Mouse (Mus musculus) ES-Bruce4 (cell line): ENCODE results near the gene Tcf7l2. TPM values are rescaled to one million over a fixed set of nuclear protein-coding genes. Genes with fewer than 3 reads are reported as not detected.

Experiments
- H3K27ac ChIP-seq: 2 replicates; pipeline ENCODE4 v1.5.1; 2012; ENCODE audit warnings: low read length, inconsistent platforms; ENCODE audit not compliant: insufficient read depth
- H3K27me3 ChIP-seq: 2 replicates; pipeline ENCODE4 v1.6.1; 2012; ENCODE audit warnings: mild to moderate bottlenecking, low read length, inconsistent platforms; ENCODE audit not compliant: control insufficient read depth, poor library complexity, insufficient read depth, severe bottlenecking
- H3K36me3 ChIP-seq: 2 replicates; pipeline ENCODE4 v1.6.1; 2012; ENCODE audit warnings: inconsistent platforms, mild to moderate bottlenecking, low read length, moderate library complexity; ENCODE audit not compliant: control insufficient read depth, poor library complexity, insufficient read depth, severe bottlenecking
- H3K4me1 ChIP-seq: one replicate; pipeline ENCODE4 v1.8.1; 2011; ENCODE audit warnings: low read length; ENCODE audit not compliant: control insufficient read depth, insufficient read depth
- H3K4me3 ChIP-seq: 2 replicates; pipeline ENCODE4 v1.5.1; 2011; ENCODE audit warnings: low read depth, mild to moderate bottlenecking, low read length
- H3K9ac ChIP-seq: 2 replicates; pipeline ENCODE4 v1.6.1; 2012; ENCODE audit warnings: low read depth, mild to moderate bottlenecking, inconsistent platforms; ENCODE audit not compliant: poor library complexity, severe bottlenecking
- H3K9me3 ChIP-seq: replicated peaks from 2 replicates; pipeline ENCODE4 v1.6.1; 2012; ENCODE audit warnings: mild to moderate bottlenecking, low read length, inconsistent platforms; ENCODE audit not compliant: control insufficient read depth, poor library complexity, insufficient read depth, severe bottlenecking
- CTCF ChIP-seq: IDR thresholded peaks from one replicate; pipeline ENCODE4 v1.8.1; 2011; ENCODE audit warnings: low read depth, low read length
- EP300 ChIP-seq: IDR thresholded peaks from 2 replicates; pipeline ENCODE4 v1.6.1; 2011; ENCODE audit warnings: low read depth, low read length; ENCODE audit not compliant: insufficient read depth
- POLR2A ChIP-seq: IDR thresholded peaks from one replicate; pipeline ENCODE4 v1.8.1; 2011; ENCODE audit warnings: low read length; ENCODE audit not compliant: insufficient read depth
- polyA plus RNA-seq: library from polyadenylated mRNA; stranded (reverse); fragments of >200 nt; gene quantifications from 2 replicates; pipeline ENCODE4 v1.2.4, GENCODE M21; 2011; ENCODE audit warnings: low read depth; ENCODE audit not compliant: missing spikeins, insufficient read depth, insufficient read length

Gene Tcf7l2
- polyA plus RNA-seq, 1 experiment, result 23.8 TPM

DNA sequence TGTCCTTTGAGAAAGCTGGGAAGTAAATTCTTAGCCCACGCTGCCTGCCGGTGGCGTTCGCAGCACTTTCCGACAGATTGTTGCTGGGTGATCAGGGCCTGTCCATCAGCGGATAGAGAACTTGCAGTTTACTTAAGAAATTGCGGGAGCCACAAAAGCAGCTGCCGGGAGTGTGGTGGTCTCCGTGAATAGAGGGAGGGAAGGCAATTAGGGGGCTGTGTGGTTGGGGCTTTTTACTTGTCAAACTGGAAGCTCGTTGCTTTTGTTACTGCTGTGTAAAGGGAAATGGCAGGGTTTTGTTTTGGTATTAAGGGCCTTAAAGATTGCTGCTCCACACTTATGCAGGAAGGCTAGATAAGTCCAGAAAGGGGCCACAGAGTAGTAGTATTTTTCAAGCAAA lies 155.0 kb downstream of the Tcf7l2 start:
- H3K27me3 ChIP-seq, result no peaks in the 10 kb centered on the region
- TF ChIP-seq CTCF (no peak), POLR2A (no peak), EP300 (no peak)
- no peak overlapping the region for H3K4me3 ChIP-seq
- H3K36me3 ChIP-seq, result no peaks in the 10 kb centered on the region
- peak overlapping the region; percentile 54; the same call in 1 of the 2 replicates for H3K9ac ChIP-seq
- peaks cover 5% of the 10 kb centered on the region for H3K4me1 ChIP-seq
- H3K27ac ChIP-seq, result no peak overlapping the region
- H3K9me3 ChIP-seq, result no peaks in the 10 kb centered on the region

DNA sequence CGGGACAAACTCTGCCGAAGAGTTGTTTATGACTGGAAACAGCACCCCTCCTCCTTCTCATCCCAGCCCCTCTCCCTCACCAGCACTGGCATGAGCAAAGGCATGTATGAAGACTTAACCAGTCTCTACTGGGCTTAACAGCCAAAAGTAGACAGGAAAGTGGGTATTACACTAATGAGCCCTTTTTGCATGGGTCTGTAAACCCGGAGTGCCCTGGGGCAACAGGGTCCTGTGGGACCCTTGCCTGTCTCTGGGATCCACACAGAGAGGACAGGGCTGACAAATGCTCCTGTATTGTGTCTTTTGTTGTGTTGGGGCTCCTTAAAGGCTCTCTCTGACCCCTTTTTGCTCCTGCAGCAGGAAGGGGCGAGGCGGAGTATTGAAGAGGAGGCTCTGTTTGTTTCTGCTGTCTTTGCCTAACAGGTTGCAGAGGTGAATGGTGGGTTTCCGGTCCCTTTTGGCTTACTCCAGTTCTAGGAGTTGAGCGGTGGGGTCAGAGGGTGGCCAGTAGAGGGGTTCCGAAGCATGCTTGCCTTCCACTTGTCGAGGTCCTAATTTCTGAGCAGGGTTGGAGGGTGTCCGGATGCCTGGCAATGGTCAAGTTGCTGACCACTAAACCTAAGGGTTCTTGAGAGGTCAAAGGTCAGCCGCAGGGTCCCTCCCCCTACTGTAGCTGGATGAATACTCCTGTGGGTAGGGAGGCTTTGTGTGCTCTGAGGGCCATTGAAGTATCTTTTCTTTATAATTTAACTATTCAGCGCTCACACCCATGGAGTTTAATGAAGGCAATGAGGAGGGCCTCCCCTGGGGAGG lies 161.2 kb downstream of the Tcf7l2 start:
- peak; percentile 43; the same call in 1 of the 2 replicates for TF ChIP-seq EP300
- TF ChIP-seq POLR2A, result no peak
- TF ChIP-seq CTCF, result no peak
- no peak overlapping the region for H3K4me3 ChIP-seq
- no peak overlapping the region for H3K9ac ChIP-seq
- H3K9me3 ChIP-seq, result no peaks in the 10 kb centered on the region
- peak overlapping the region; percentile 55 for H3K27ac ChIP-seq
- H3K36me3 ChIP-seq, result no peaks in the 10 kb centered on the region
- no peaks in the 10 kb centered on the region for H3K27me3 ChIP-seq
- H3K4me1 ChIP-seq, result peaks cover 2% of the 10 kb centered on the region

DNA sequence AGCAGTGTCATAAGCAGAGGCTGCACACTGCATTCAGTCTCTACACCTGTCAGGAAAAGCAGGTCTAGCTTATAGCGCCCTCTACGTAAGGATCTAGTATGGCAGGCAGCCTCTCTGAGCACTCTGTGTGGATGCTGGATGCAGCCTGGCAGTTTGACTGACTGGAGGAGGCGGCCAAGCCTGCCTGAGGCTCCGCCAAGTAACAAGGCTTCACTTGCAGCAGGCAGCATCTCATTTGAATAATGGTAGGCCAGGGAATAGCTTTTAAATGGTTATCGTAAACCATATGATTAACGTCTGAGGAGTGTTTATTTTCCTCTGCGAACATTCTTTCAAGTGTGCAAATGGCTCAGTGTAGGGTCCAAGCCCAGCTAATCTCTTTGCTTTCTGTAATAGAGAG lies 167.4 kb downstream of the Tcf7l2 start:
- no peak overlapping the region for H3K9ac ChIP-seq
- peaks cover 4% of the 10 kb centered on the region; the same call in 1 of the 2 replicates for H3K36me3 ChIP-seq
- no peaks in the 10 kb centered on the region for H3K9me3 ChIP-seq
- H3K4me1 ChIP-seq, result no peaks in the 10 kb centered on the region
- no peak overlapping the region for H3K27ac ChIP-seq
- peak; percentile 68 for TF ChIP-seq CTCF
- TF ChIP-seq POLR2A, result no peak
- TF ChIP-seq EP300, result no peak
- no peak overlapping the region for H3K4me3 ChIP-seq
- no peaks in the 10 kb centered on the region for H3K27me3 ChIP-seq

DNA sequence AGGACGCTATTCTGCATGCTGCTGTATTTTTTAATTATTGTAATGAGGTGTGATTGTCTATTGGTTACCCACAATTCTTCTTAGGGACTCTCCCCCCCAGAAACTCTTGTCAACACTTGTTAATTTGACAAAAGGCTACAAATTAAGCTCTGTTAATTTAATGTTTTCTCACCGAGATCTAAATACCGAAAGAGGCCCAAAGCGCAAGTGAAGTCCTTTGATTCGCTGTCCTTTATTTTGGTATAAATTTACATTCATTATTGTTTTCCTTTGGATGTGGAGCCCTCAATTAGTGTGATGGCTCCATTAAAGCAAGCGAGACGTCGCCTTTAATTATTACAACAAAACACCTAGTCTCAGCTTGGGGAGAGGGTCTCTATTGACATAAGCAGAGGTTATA lies 170.3 kb downstream of the Tcf7l2 start:
- TF ChIP-seq POLR2A (no peak), EP300 (no peak), CTCF (no peak)
- H3K9ac ChIP-seq, result no peak overlapping the region
- H3K4me3 ChIP-seq, result no peak overlapping the region
- H3K27me3 ChIP-seq, result no peaks in the 10 kb centered on the region
- H3K4me1 ChIP-seq, result no peaks in the 10 kb centered on the region
- H3K9me3 ChIP-seq, result no peaks in the 10 kb centered on the region
- H3K27ac ChIP-seq, result no peak overlapping the region
- H3K36me3 ChIP-seq, result peaks cover 4% of the 10 kb centered on the region

- Histone ChIP-seq H3K4me1 (no peaks in the 10 kb centered on the region), H3K27ac (no peak overlapping the region), H3K4me3 (no peak overlapping the region), H3K9ac (no peak overlapping the region), H3K27me3 (no peaks in the 10 kb centered on the region), H3K36me3 (peaks cover 4% of the 10 kb centered on the region), H3K9me3 (no peaks in the 10 kb centered on the region)
- TF ChIP-seq POLR2A (no peak), EP300 (no peak), CTCF (peak; percentile 47)
Measured at GRCm38 (mm10) chr19:55912813-55913212, 171.2 kb downstream of the Tcf7l2 start.

DNA sequence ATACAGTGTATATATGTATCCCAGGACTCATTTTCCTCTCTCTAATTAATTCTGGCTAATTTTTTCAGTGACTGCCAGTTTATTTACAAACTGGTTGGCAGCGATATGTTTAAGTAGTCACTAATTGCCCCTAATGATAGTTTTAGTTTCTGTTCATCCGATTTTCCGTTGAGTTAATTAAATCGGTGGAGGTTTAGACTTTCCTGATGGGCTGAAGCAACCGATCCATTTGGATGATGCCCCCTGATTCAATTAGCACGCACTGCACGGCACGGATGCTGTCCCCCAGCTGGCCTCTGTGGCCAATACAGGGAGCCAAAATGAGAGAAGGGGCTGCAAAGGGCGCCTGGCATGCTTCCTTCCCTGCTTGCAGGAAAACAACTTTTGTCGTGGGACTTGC lies 172.0 kb downstream of the Tcf7l2 start:
- H3K4me3 ChIP-seq, result no peak overlapping the region
- no peak overlapping the region for H3K9ac ChIP-seq
- no peaks in the 10 kb centered on the region for H3K9me3 ChIP-seq
- no peaks in the 10 kb centered on the region for H3K27me3 ChIP-seq
- no peak for TF ChIP-seq POLR2A
- no peaks in the 10 kb centered on the region for H3K4me1 ChIP-seq
- peaks cover 4% of the 10 kb centered on the region for H3K36me3 ChIP-seq
- H3K27ac ChIP-seq, result no peak overlapping the region
